Mouse (Mus musculus): ENCODE data around the gene Fads2. TPM values are rescaled to one million over a fixed set of nuclear protein-coding genes. Genes with fewer than 3 reads are reported as not detected.

Gene Fads2
- polyA plus RNA-seq, 1 experiment from 2014 or later = 57.0 TPM

GRCm38 (mm10) chr19:10094695-10095094 lies 6.9 kb downstream of the Fads2 start:
- H3K36me3 ChIP-seq (ENCODE audit: control insufficient read depth, insufficient read depth, low read length) = peaks cover 15% of the 10 kb centered on the region
- 86% methylated on average over 4 of the region's 4 CpGs for WGBS
- ATAC-seq (ENCODE audit: insufficient number of reproducible peaks, low FRiP score, low TSS enrichment, low read depth) (no peak), DNase-seq (ENCODE audit: low spot score) (no peak)
- no peak overlapping the region for H3K27ac ChIP-seq (replicated peaks; ENCODE audit: low read depth, low read length)
- H3K27me3 ChIP-seq (ENCODE audit: control insufficient read depth, insufficient read depth, low read length) = no peaks in the 10 kb centered on the region
- H3K9ac ChIP-seq (ENCODE audit: low read length) = no peak overlapping the region
- 0 out of 2 replicates have a peak, but pooled peaks cover 2% of the 10 kb centered on the region for H3K4me1 ChIP-seq (ENCODE audit: control insufficient read depth, insufficient read depth, low read length)
- H3K9me3 ChIP-seq (ENCODE audit: control insufficient read depth, low read length) = no peaks in the 10 kb centered on the region
- no peak overlapping the region for H3K4me2 ChIP-seq (ENCODE audit: low read depth, severe bottlenecking)
- no peak overlapping the region for H3K4me3 ChIP-seq (ENCODE audit: low read depth, low read length)

GRCm38 (mm10) chr19:10093829-10094228 lies 7.7 kb downstream of the Fads2 start:
- H3K27ac ChIP-seq (replicated peaks; ENCODE audit: low read depth, low read length) = no peak overlapping the region
- no peak overlapping the region for H3K9ac ChIP-seq (ENCODE audit: low read length)
- H3K27me3 ChIP-seq (ENCODE audit: control insufficient read depth, insufficient read depth, low read length) = no peaks in the 10 kb centered on the region
- 90% methylated on average over 4 of the region's 4 CpGs for WGBS
- peaks cover 20% of the 10 kb centered on the region for H3K36me3 ChIP-seq (ENCODE audit: control insufficient read depth, insufficient read depth, low read length)
- DNase-seq (ENCODE audit: low spot score) = no peak
- no peaks in the 10 kb centered on the region for H3K9me3 ChIP-seq (ENCODE audit: control insufficient read depth, low read length)
- H3K4me3 ChIP-seq (ENCODE audit: low read depth, low read length) = no peak overlapping the region
- no peaks in the 10 kb centered on the region for H3K4me1 ChIP-seq (ENCODE audit: control insufficient read depth, insufficient read depth, low read length)
- no peak for ATAC-seq (ENCODE audit: insufficient number of reproducible peaks, low FRiP score, low TSS enrichment, low read depth)
- no peak overlapping the region for H3K4me2 ChIP-seq (ENCODE audit: low read depth, severe bottlenecking)

- ATAC-seq (ENCODE audit: insufficient number of reproducible peaks, low FRiP score, low TSS enrichment, low read depth) = no peak
- WGBS = 90% methylated on average over 4 of the region's 4 CpGs
- Histone ChIP-seq H3K27ac (replicated peaks; ENCODE audit: low read depth, low read length) (no peak overlapping the region), H3K9me3 (ENCODE audit: control insufficient read depth, low read length) (no peaks in the 10 kb centered on the region), H3K4me1 (ENCODE audit: control insufficient read depth, insufficient read depth, low read length) (no peaks in the 10 kb centered on the region), H3K36me3 (ENCODE audit: control insufficient read depth, insufficient read depth, low read length) (peaks cover 32% of the 10 kb centered on the region), H3K4me2 (ENCODE audit: low read depth, severe bottlenecking) (no peak overlapping the region), H3K9ac (ENCODE audit: low read length) (no peak overlapping the region), H3K4me3 (ENCODE audit: low read depth, low read length) (no peak overlapping the region), H3K27me3 (ENCODE audit: control insufficient read depth, insufficient read depth, low read length) (no peaks in the 10 kb centered on the region)
- DNase-seq (ENCODE audit: low spot score) = no peak
Observed at GRCm38 (mm10) chr19:10086976-10087375, 14.6 kb downstream of the Fads2 start.

- Histone ChIP-seq H3K36me3 (ENCODE audit: control insufficient read depth, insufficient read depth, low read length) (peaks cover 26% of the 10 kb centered on the region), H3K4me2 (ENCODE audit: low read depth, severe bottlenecking) (no peak overlapping the region), H3K4me3 (ENCODE audit: low read depth, low read length) (no peak overlapping the region), H3K4me1 (ENCODE audit: control insufficient read depth, insufficient read depth, low read length) (no peaks in the 10 kb centered on the region), H3K9me3 (ENCODE audit: control insufficient read depth, low read length) (no peaks in the 10 kb centered on the region), H3K27me3 (ENCODE audit: control insufficient read depth, insufficient read depth, low read length) (no peaks in the 10 kb centered on the region), H3K9ac (ENCODE audit: low read length) (no peak overlapping the region), H3K27ac (replicated peaks; ENCODE audit: low read depth, low read length) (no peak overlapping the region)
- ATAC-seq (ENCODE audit: insufficient number of reproducible peaks, low FRiP score, low TSS enrichment, low read depth) = no peak
- DNase-seq (ENCODE audit: low spot score) = no peak
- WGBS = 85% methylated on average over 9 of the region's 9 CpGs
Observed at GRCm38 (mm10) chr19:10085454-10085853, 16.1 kb downstream of the Fads2 start.

- Histone ChIP-seq H3K27me3 (ENCODE audit: control insufficient read depth, insufficient read depth, low read length) (no peaks in the 10 kb centered on the region), H3K4me3 (ENCODE audit: low read depth, low read length) (no peak overlapping the region), H3K36me3 (ENCODE audit: control insufficient read depth, insufficient read depth, low read length) (peaks cover 27% of the 10 kb centered on the region), H3K4me2 (ENCODE audit: low read depth, severe bottlenecking) (no peak overlapping the region), H3K9ac (ENCODE audit: low read length) (no peak overlapping the region), H3K27ac (replicated peaks; ENCODE audit: low read depth, low read length) (no peak overlapping the region), H3K4me1 (ENCODE audit: control insufficient read depth, insufficient read depth, low read length) (0 out of 2 replicates have a peak, but pooled peaks cover 3% of the 10 kb centered on the region), H3K9me3 (ENCODE audit: control insufficient read depth, low read length) (no peaks in the 10 kb centered on the region)
- ATAC-seq (ENCODE audit: insufficient number of reproducible peaks, low FRiP score, low TSS enrichment, low read depth) = no peak
- DNase-seq (ENCODE audit: low spot score) = no peak
- 88% methylated on average over 3 of the region's 3 CpGs for WGBS
Observed at GRCm38 (mm10) chr19:10082105-10082504, 19.4 kb downstream of the Fads2 start.

- Histone ChIP-seq H3K27me3 (ENCODE audit: control insufficient read depth, insufficient read depth, low read length) (no peaks in the 10 kb centered on the region), H3K36me3 (ENCODE audit: control insufficient read depth, insufficient read depth, low read length) (peaks cover 35% of the 10 kb centered on the region), H3K27ac (replicated peaks; ENCODE audit: low read depth, low read length) (no peak overlapping the region), H3K4me1 (ENCODE audit: control insufficient read depth, insufficient read depth, low read length) (0 out of 2 replicates have a peak, but pooled peaks cover 3% of the 10 kb centered on the region), H3K4me3 (ENCODE audit: low read depth, low read length) (no peak overlapping the region), H3K9me3 (ENCODE audit: control insufficient read depth, low read length) (no peaks in the 10 kb centered on the region), H3K9ac (ENCODE audit: low read length) (no peak overlapping the region), H3K4me2 (ENCODE audit: low read depth, severe bottlenecking) (no peak overlapping the region)
- DNase-seq (ENCODE audit: low spot score) (no peak), ATAC-seq (ENCODE audit: insufficient number of reproducible peaks, low FRiP score, low TSS enrichment, low read depth) (no peak)
- 96% methylated on average over 7 of the region's 7 CpGs for whole genome bisulfite sequencing
Observed at GRCm38 (mm10) chr19:10080384-10080783, 21.2 kb downstream of the Fads2 start.

GRCm38 (mm10) chr19:10078392-10078791 lies 23.2 kb downstream of the Fads2 start:
- Histone ChIP-seq H3K9ac (ENCODE audit: low read length) (no peak overlapping the region), H3K9me3 (ENCODE audit: control insufficient read depth, low read length) (no peaks in the 10 kb centered on the region), H3K27ac (replicated peaks; ENCODE audit: low read depth, low read length) (no peak overlapping the region), H3K4me3 (ENCODE audit: low read depth, low read length) (no peak overlapping the region), H3K36me3 (ENCODE audit: control insufficient read depth, insufficient read depth, low read length) (peaks cover 50% of the 10 kb centered on the region), H3K27me3 (ENCODE audit: control insufficient read depth, insufficient read depth, low read length) (no peaks in the 10 kb centered on the region), H3K4me2 (ENCODE audit: low read depth, severe bottlenecking) (no peak overlapping the region), H3K4me1 (ENCODE audit: control insufficient read depth, insufficient read depth, low read length) (0 out of 2 replicates have a peak, but pooled peaks cover 3% of the 10 kb centered on the region)
- WGBS = 83% methylated on average over 6 of the region's 6 CpGs
- no peak for DNase-seq (ENCODE audit: low spot score)
- ATAC-seq (ENCODE audit: insufficient number of reproducible peaks, low FRiP score, low TSS enrichment, low read depth) = no peak

GRCm38 (mm10) chr19:10073145-10073544 lies 28.4 kb downstream of the Fads2 start:
- WGBS = 91% methylated on average over 5 of the region's 5 CpGs
- ATAC-seq (ENCODE audit: insufficient number of reproducible peaks, low FRiP score, low TSS enrichment, low read depth) (no peak), DNase-seq (ENCODE audit: low spot score) (no peak)
- Histone ChIP-seq H3K4me2 (ENCODE audit: low read depth, severe bottlenecking) (no peak overlapping the region), H3K4me1 (ENCODE audit: control insufficient read depth, insufficient read depth, low read length) (no peaks in the 10 kb centered on the region), H3K27ac (replicated peaks; ENCODE audit: low read depth, low read length) (no peak overlapping the region), H3K36me3 (ENCODE audit: control insufficient read depth, insufficient read depth, low read length) (peaks cover 64% of the 10 kb centered on the region), H3K27me3 (ENCODE audit: control insufficient read depth, insufficient read depth, low read length) (no peaks in the 10 kb centered on the region), H3K9ac (ENCODE audit: low read length) (no peak overlapping the region), H3K4me3 (ENCODE audit: low read depth, low read length) (no peak overlapping the region), H3K9me3 (ENCODE audit: control insufficient read depth, low read length) (no peaks in the 10 kb centered on the region)

GRCm38 (mm10) chr19:10071892-10072291 lies 29.7 kb downstream of the Fads2 start:
- H3K4me1 ChIP-seq (ENCODE audit: control insufficient read depth, insufficient read depth, low read length) = no peaks in the 10 kb centered on the region
- no peak overlapping the region for H3K4me3 ChIP-seq (ENCODE audit: low read depth, low read length)
- no peak overlapping the region for H3K9ac ChIP-seq (ENCODE audit: low read length)
- no peak for ATAC-seq (ENCODE audit: insufficient number of reproducible peaks, low FRiP score, low TSS enrichment, low read depth)
- WGBS = 89% methylated on average over 4 of the region's 4 CpGs
- DNase-seq (ENCODE audit: low spot score) = no peak
- H3K27me3 ChIP-seq (ENCODE audit: control insufficient read depth, insufficient read depth, low read length) = no peaks in the 10 kb centered on the region
- H3K9me3 ChIP-seq (ENCODE audit: control insufficient read depth, low read length) = no peaks in the 10 kb centered on the region
- peaks cover 59% of the 10 kb centered on the region for H3K36me3 ChIP-seq (ENCODE audit: control insufficient read depth, insufficient read depth, low read length)
- no peak overlapping the region for H3K4me2 ChIP-seq (ENCODE audit: low read depth, severe bottlenecking)
- H3K27ac ChIP-seq (replicated peaks; ENCODE audit: low read depth, low read length) = no peak overlapping the region
